Mouse (Mus musculus): ENCODE measurements around the gene L3mbtl4. TPM values are rescaled to one million over a fixed set of nuclear protein-coding genes. Genes with fewer than 3 reads are reported as not detected.
A peak's percentile ranks its signal among the peaks of the same experiment; 100 is the strongest.

The L3mbtl4 gene
- polyA plus RNA-seq, 1 experiment from 2014 or later = 0.71 TPM

- no peak overlapping the region for H3K9ac ChIP-seq (ENCODE audit: low read length)
- no peaks in the 10 kb centered on the region for H3K36me3 ChIP-seq (ENCODE audit: control insufficient read depth, insufficient read depth, low read length)
- H3K4me1 ChIP-seq (ENCODE audit: control insufficient read depth, insufficient read depth, low read length) = no peaks in the 10 kb centered on the region
- H3K4me2 ChIP-seq (ENCODE audit: low read length) = no peak overlapping the region
- no peak for ATAC-seq
- 82% methylated on average over 3 of the region's 3 CpGs for WGBS
- H3K27me3 ChIP-seq (replicated peaks; ENCODE audit: control insufficient read depth, insufficient read depth, low read length) = no peaks in the 10 kb centered on the region
- H3K9me3 ChIP-seq (replicated peaks; ENCODE audit: control insufficient read depth, low read length) = no peaks in the 10 kb centered on the region
- no peak for DNase-seq (ENCODE audit: low spot score)
- H3K4me3 ChIP-seq (ENCODE audit: low read depth, low read length) = no peak overlapping the region
- no peak overlapping the region for H3K27ac ChIP-seq (ENCODE audit: low read depth, low read length)
Measured at GRCm38 (mm10) chr17:68585195-68585594, 311.6 kb downstream of the L3mbtl4 start.

- no peak overlapping the region for H3K9ac ChIP-seq (ENCODE audit: low read length)
- no peaks in the 10 kb centered on the region for H3K27me3 ChIP-seq (replicated peaks; ENCODE audit: control insufficient read depth, insufficient read depth, low read length)
- H3K4me3 ChIP-seq (ENCODE audit: low read depth, low read length) = no peak overlapping the region
- H3K36me3 ChIP-seq (ENCODE audit: control insufficient read depth, insufficient read depth, low read length) = no peaks in the 10 kb centered on the region
- DNase-seq (ENCODE audit: low spot score) (peak; percentile 21), ATAC-seq (no peak)
- no peak overlapping the region for H3K27ac ChIP-seq (ENCODE audit: low read depth, low read length)
- H3K4me2 ChIP-seq (ENCODE audit: low read length) = no peak overlapping the region
- no peaks in the 10 kb centered on the region for H3K4me1 ChIP-seq (ENCODE audit: control insufficient read depth, insufficient read depth, low read length)
- no peaks in the 10 kb centered on the region for H3K9me3 ChIP-seq (replicated peaks; ENCODE audit: control insufficient read depth, low read length)
- 63% methylated on average over 4 of the region's 4 CpGs for WGBS
Measured at GRCm38 (mm10) chr17:68591619-68592018, 318.0 kb downstream of the L3mbtl4 start.

GRCm38 (mm10) chr17:68602744-68603143 is 329.1 kb downstream of the L3mbtl4 start:
- Histone ChIP-seq H3K36me3 (ENCODE audit: control insufficient read depth, insufficient read depth, low read length) (no peaks in the 10 kb centered on the region), H3K4me1 (ENCODE audit: control insufficient read depth, insufficient read depth, low read length) (no peaks in the 10 kb centered on the region), H3K4me2 (ENCODE audit: low read length) (no peak overlapping the region), H3K27ac (ENCODE audit: low read depth, low read length) (no peak overlapping the region), H3K9me3 (replicated peaks; ENCODE audit: control insufficient read depth, low read length) (no peaks in the 10 kb centered on the region), H3K9ac (ENCODE audit: low read length) (no peak overlapping the region), H3K27me3 (replicated peaks; ENCODE audit: control insufficient read depth, insufficient read depth, low read length) (no peaks in the 10 kb centered on the region), H3K4me3 (ENCODE audit: low read depth, low read length) (no peak overlapping the region)
- DNase-seq (ENCODE audit: low spot score) (no peak), ATAC-seq (no peak)
- 87% methylated on average over 4 of the region's 4 CpGs for WGBS

GRCm38 (mm10) chr17:68607691-68608090 is 334.1 kb downstream of the L3mbtl4 start:
- ATAC-seq (no peak), DNase-seq (ENCODE audit: low spot score) (peak; percentile 19)
- Histone ChIP-seq H3K4me1 (ENCODE audit: control insufficient read depth, insufficient read depth, low read length) (no peaks in the 10 kb centered on the region), H3K4me2 (ENCODE audit: low read length) (no peak overlapping the region), H3K4me3 (ENCODE audit: low read depth, low read length) (no peak overlapping the region), H3K27me3 (replicated peaks; ENCODE audit: control insufficient read depth, insufficient read depth, low read length) (no peaks in the 10 kb centered on the region), H3K27ac (ENCODE audit: low read depth, low read length) (no peak overlapping the region), H3K9me3 (replicated peaks; ENCODE audit: control insufficient read depth, low read length) (no peaks in the 10 kb centered on the region), H3K36me3 (ENCODE audit: control insufficient read depth, insufficient read depth, low read length) (no peaks in the 10 kb centered on the region), H3K9ac (ENCODE audit: low read length) (no peak overlapping the region)
- WGBS = 57% methylated on average over 6 of the region's 6 CpGs

GRCm38 (mm10) chr17:68611247-68611646 is 337.6 kb downstream of the L3mbtl4 start:
- no peaks in the 10 kb centered on the region for H3K27me3 ChIP-seq (replicated peaks; ENCODE audit: control insufficient read depth, insufficient read depth, low read length)
- H3K9ac ChIP-seq (ENCODE audit: low read length) = no peak overlapping the region
- H3K4me2 ChIP-seq (ENCODE audit: low read length) = no peak overlapping the region
- H3K27ac ChIP-seq (ENCODE audit: low read depth, low read length) = no peak overlapping the region
- ATAC-seq (no peak), DNase-seq (ENCODE audit: low spot score) (peak; percentile 29)
- H3K36me3 ChIP-seq (ENCODE audit: control insufficient read depth, insufficient read depth, low read length) = no peaks in the 10 kb centered on the region
- H3K4me3 ChIP-seq (ENCODE audit: low read depth, low read length) = no peak overlapping the region
- H3K9me3 ChIP-seq (replicated peaks; ENCODE audit: control insufficient read depth, low read length) = no peaks in the 10 kb centered on the region
- 66% methylated on average over 6 of the region's 6 CpGs for WGBS
- H3K4me1 ChIP-seq (ENCODE audit: control insufficient read depth, insufficient read depth, low read length) = no peaks in the 10 kb centered on the region

GRCm38 (mm10) chr17:68625281-68625680 is 351.7 kb downstream of the L3mbtl4 start:
- DNase-seq (ENCODE audit: low spot score) (no peak), ATAC-seq (no peak)
- Histone ChIP-seq H3K4me2 (ENCODE audit: low read length) (no peak overlapping the region), H3K9me3 (replicated peaks; ENCODE audit: control insufficient read depth, low read length) (no peaks in the 10 kb centered on the region), H3K36me3 (ENCODE audit: control insufficient read depth, insufficient read depth, low read length) (no peaks in the 10 kb centered on the region), H3K4me1 (ENCODE audit: control insufficient read depth, insufficient read depth, low read length) (no peaks in the 10 kb centered on the region), H3K9ac (ENCODE audit: low read length) (no peak overlapping the region), H3K4me3 (ENCODE audit: low read depth, low read length) (no peak overlapping the region), H3K27ac (ENCODE audit: low read depth, low read length) (no peak overlapping the region), H3K27me3 (replicated peaks; ENCODE audit: control insufficient read depth, insufficient read depth, low read length) (no peaks in the 10 kb centered on the region)
- WGBS = 90% methylated on average over 4 of the region's 4 CpGs

DNA sequence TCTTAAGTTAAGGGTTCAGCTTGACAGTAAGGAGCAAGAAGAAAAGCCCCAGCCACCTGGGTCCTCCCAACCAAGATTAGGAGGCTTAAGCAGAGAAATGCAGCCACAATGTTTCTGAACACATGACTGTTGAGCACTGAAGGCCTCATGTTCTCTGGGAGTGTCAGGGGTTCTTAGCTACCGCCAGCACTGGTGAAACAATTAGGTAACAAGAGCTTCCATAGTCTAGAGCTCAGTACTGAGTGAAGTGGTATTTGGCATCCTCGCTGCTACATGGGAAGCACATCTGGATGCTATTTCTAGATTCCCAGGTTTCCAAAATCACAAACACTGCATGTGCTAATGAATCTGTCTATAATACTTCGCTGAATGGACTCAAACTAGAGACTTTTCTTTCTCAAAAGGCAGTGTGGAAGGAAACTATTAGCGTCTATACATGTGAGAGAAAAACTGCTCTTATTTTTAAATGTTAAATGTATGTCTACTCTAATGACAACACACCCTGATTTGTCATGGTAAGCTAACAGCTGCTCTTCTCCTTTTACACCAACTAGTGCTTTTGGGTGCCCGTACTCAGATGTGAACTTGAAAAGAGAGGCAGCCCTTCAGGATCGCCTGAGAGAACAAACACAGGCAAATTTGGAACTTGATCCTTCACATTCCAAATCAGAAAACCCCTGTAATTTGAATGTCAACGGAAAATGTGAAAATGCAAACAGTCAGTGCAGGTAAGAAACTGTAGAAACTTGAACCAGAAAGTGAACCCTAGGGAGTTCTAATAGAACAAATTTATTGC is 356.2 kb downstream of the L3mbtl4 start:
- H3K36me3 ChIP-seq (ENCODE audit: control insufficient read depth, insufficient read depth, low read length) = no peaks in the 10 kb centered on the region
- H3K4me1 ChIP-seq (ENCODE audit: control insufficient read depth, insufficient read depth, low read length) = no peaks in the 10 kb centered on the region
- no peak overlapping the region for H3K9ac ChIP-seq (ENCODE audit: low read length)
- no peak overlapping the region for H3K4me2 ChIP-seq (ENCODE audit: low read length)
- H3K27me3 ChIP-seq (replicated peaks; ENCODE audit: control insufficient read depth, insufficient read depth, low read length) = no peaks in the 10 kb centered on the region
- H3K4me3 ChIP-seq (ENCODE audit: low read depth, low read length) = no peak overlapping the region
- H3K9me3 ChIP-seq (replicated peaks; ENCODE audit: control insufficient read depth, low read length) = no peaks in the 10 kb centered on the region
- ATAC-seq (no peak), DNase-seq (ENCODE audit: low spot score) (no peak)
- H3K27ac ChIP-seq (ENCODE audit: low read depth, low read length) = no peak overlapping the region
- WGBS = 73% methylated on average over 7 of the region's 7 CpGs

DNA sequence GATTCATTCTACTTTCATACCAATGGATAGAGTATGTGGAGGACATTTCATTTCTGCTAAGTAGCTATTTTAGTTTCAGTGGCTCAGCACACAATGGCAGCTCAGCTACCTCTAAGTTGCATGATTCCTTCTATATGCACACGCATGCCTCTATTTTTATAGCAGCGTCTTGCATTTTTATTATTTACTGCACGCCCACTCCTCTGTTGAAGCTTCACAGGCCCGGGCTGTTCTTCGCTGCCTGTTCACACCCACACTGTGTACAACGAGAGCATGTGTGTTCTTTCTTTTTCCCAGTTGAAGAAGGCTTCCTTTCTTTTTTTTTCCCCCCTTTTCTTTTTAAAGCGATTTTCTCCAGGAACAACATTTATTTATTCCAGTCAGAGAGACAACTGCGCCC is 357.8 kb downstream of the L3mbtl4 start:
- Histone ChIP-seq H3K27ac (ENCODE audit: low read depth, low read length) (no peak overlapping the region), H3K4me3 (ENCODE audit: low read depth, low read length) (no peak overlapping the region), H3K9me3 (replicated peaks; ENCODE audit: control insufficient read depth, low read length) (no peaks in the 10 kb centered on the region), H3K4me2 (ENCODE audit: low read length) (no peak overlapping the region), H3K27me3 (replicated peaks; ENCODE audit: control insufficient read depth, insufficient read depth, low read length) (no peaks in the 10 kb centered on the region), H3K4me1 (ENCODE audit: control insufficient read depth, insufficient read depth, low read length) (no peaks in the 10 kb centered on the region), H3K36me3 (ENCODE audit: control insufficient read depth, insufficient read depth, low read length) (no peaks in the 10 kb centered on the region), H3K9ac (ENCODE audit: low read length) (no peak overlapping the region)
- DNase-seq (ENCODE audit: low spot score) (no peak), ATAC-seq (no peak)
- 86% methylated on average over 8 of the region's 8 CpGs for WGBS

GRCm38 (mm10) chr17:68640187-68640586 is 366.6 kb downstream of the L3mbtl4 start:
- Histone ChIP-seq H3K9me3 (replicated peaks; ENCODE audit: control insufficient read depth, low read length) (no peaks in the 10 kb centered on the region), H3K4me2 (ENCODE audit: low read length) (no peak overlapping the region), H3K27me3 (replicated peaks; ENCODE audit: control insufficient read depth, insufficient read depth, low read length) (no peaks in the 10 kb centered on the region), H3K4me1 (ENCODE audit: control insufficient read depth, insufficient read depth, low read length) (no peaks in the 10 kb centered on the region), H3K27ac (ENCODE audit: low read depth, low read length) (no peak overlapping the region), H3K9ac (ENCODE audit: low read length) (no peak overlapping the region), H3K36me3 (ENCODE audit: control insufficient read depth, insufficient read depth, low read length) (no peaks in the 10 kb centered on the region), H3K4me3 (ENCODE audit: low read depth, low read length) (no peak overlapping the region)
- ATAC-seq = no peak
- 74% methylated on average over 6 of the region's 6 CpGs for WGBS
- DNase-seq (ENCODE audit: low spot score) = no peak
